Mouse (Mus musculus) kidney, embryonic 16.5 days (tissue): ENCODE results near the gene Kcmf1. TPM values are rescaled to one million over a fixed set of nuclear protein-coding genes. Genes with fewer than 3 reads are reported as not detected.

Source experiments
- ATAC-seq: fragments of 200-750 bp; cut with Nextera tagmentation; 2 replicates; pipeline ENCODE4 v1.8.0; 2017; ENCODE audit warnings: moderate TSS enrichment; ENCODE audit not compliant: low FRiP score, low TSS enrichment
- H3K27ac ChIP-seq: fragments of 300-500 bp; sonication (generic); 2 replicates; pipeline ENCODE4 v1.5.1; 2014; ENCODE audit warnings: low read length
- H3K27me3 ChIP-seq: fragments of 300-500 bp; sonication (generic); 2 replicates; pipeline ENCODE4 v1.6.1; 2014; ENCODE audit warnings: low read length, control low read depth, mixed read lengths; ENCODE audit not compliant: insufficient read depth
- H3K36me3 ChIP-seq: fragments of 300-500 bp; sonication (generic); 2 replicates; pipeline ENCODE4 v1.6.1; 2014; ENCODE audit warnings: low read length, control low read depth, mixed read lengths; ENCODE audit not compliant: insufficient read depth
- H3K4me1 ChIP-seq: fragments of 300-500 bp; sonication (generic); 2 replicates; pipeline ENCODE4 v1.6.1; 2014; ENCODE audit warnings: low read length, control low read depth, mixed read lengths; ENCODE audit not compliant: insufficient read depth
- H3K4me2 ChIP-seq: fragments of 300-500 bp; sonication (generic); replicated peaks from 2 replicates; pipeline ENCODE4 v1.6.1; 2014; ENCODE audit warnings: low read depth, low read length
- H3K4me3 ChIP-seq: fragments of 300-500 bp; sonication (generic); 2 replicates; pipeline ENCODE4 v1.5.1; 2014; ENCODE audit warnings: mild to moderate bottlenecking, low read length
- H3K9ac ChIP-seq: fragments of 300-500 bp; sonication (generic); replicated peaks from 2 replicates; pipeline ENCODE4 v1.6.1; 2014; ENCODE audit warnings: low read length
- H3K9me3 ChIP-seq: fragments of 300-500 bp; sonication (generic); 2 replicates; pipeline ENCODE4 v1.6.1; 2016; ENCODE audit warnings: low read length, control low read depth
- WGBS: fragments of 180-500 bp; shearing (Covaris S2); extraction: QIAGEN DNeasy Blood & Tissue Kit; methylation state at CpG from one replicate; pipeline ENCODE4 v1.1.7; 2014; 5-methylcytosine and 5-hydroxymethylcytosine counted together
- polyA plus RNA-seq: library from polyadenylated mRNA; unstranded; fragments of >200 nt; fragmentation: Nextera tagmentation; extraction: Ambion mirVana; gene quantifications from 2 replicates; pipeline ENCODE4 v1.2.1, GENCODE M21; 2015

The Kcmf1 gene
- polyA plus RNA-seq, 1 experiment from 2014 or later: 28.9 TPM

- 89% methylated on average over 4 of the region's 4 CpGs for WGBS
- H3K4me3 ChIP-seq: no peak overlapping the region
- no peak overlapping the region for H3K27ac ChIP-seq
- no peaks in the 10 kb centered on the region for H3K9me3 ChIP-seq
- no peak overlapping the region for H3K4me2 ChIP-seq
- H3K4me1 ChIP-seq: peaks cover 14% of the 10 kb centered on the region
- no peak for ATAC-seq
- H3K27me3 ChIP-seq: no peaks in the 10 kb centered on the region
- H3K9ac ChIP-seq: no peak overlapping the region
- no peaks in the 10 kb centered on the region for H3K36me3 ChIP-seq
These were observed 30.1 kb upstream of the Kcmf1 start for GRCm38 (mm10) chr6:72929795-72930398.

GRCm38 (mm10) chr6:72926755-72927482 lies 27.1 kb upstream of the Kcmf1 start:
- Histone ChIP-seq H3K36me3 (no peaks in the 10 kb centered on the region), H3K4me1 (peaks cover 14% of the 10 kb centered on the region), H3K9me3 (no peaks in the 10 kb centered on the region), H3K4me2 (peak overlapping the region; percentile 37), H3K27me3 (no peaks in the 10 kb centered on the region), H3K4me3 (no peak overlapping the region), H3K27ac (peak overlapping the region; percentile 70), H3K9ac (no peak overlapping the region)
- WGBS: 17% methylated on average over 9 of the region's 9 CpGs
- peak; percentile 95 for ATAC-seq

- Histone ChIP-seq H3K4me1 (peaks cover 14% of the 10 kb centered on the region), H3K9ac (no peak overlapping the region), H3K4me3 (no peak overlapping the region), H3K9me3 (no peaks in the 10 kb centered on the region), H3K4me2 (no peak overlapping the region), H3K27me3 (no peaks in the 10 kb centered on the region), H3K36me3 (no peaks in the 10 kb centered on the region), H3K27ac (no peak overlapping the region; the same call in 1 of the 2 replicates)
- ATAC-seq: no peak
- WGBS: 65% methylated on average over 4 of the region's 4 CpGs
These were observed 26.3 kb upstream of the Kcmf1 start for GRCm38 (mm10) chr6:72926031-72926430.

GRCm38 (mm10) chr6:72923381-72923780 lies 23.6 kb upstream of the Kcmf1 start:
- no peaks in the 10 kb centered on the region for H3K27me3 ChIP-seq
- no peaks in the 10 kb centered on the region for H3K36me3 ChIP-seq
- no peak overlapping the region for H3K4me2 ChIP-seq
- ATAC-seq: no peak
- peaks cover 14% of the 10 kb centered on the region for H3K4me1 ChIP-seq
- WGBS: 88% methylated on average over 8 of the region's 8 CpGs
- H3K9me3 ChIP-seq: no peaks in the 10 kb centered on the region
- no peak overlapping the region for H3K4me3 ChIP-seq
- no peak overlapping the region for H3K27ac ChIP-seq
- no peak overlapping the region for H3K9ac ChIP-seq

- 91% methylated on average over 3 of the region's 3 CpGs for WGBS
- no peak for ATAC-seq
- no peaks in the 10 kb centered on the region for H3K27me3 ChIP-seq
These were observed 21.3 kb upstream of the Kcmf1 start for GRCm38 (mm10) chr6:72921081-72921480.

GRCm38 (mm10) chr6:72918510-72919033 lies 18.8 kb upstream of the Kcmf1 start:
- H3K36me3 ChIP-seq: no peaks in the 10 kb centered on the region
- no peak overlapping the region for H3K4me3 ChIP-seq
- H3K9ac ChIP-seq: no peak overlapping the region
- no peak overlapping the region for H3K27ac ChIP-seq
- no peak for ATAC-seq
- H3K27me3 ChIP-seq: no peaks in the 10 kb centered on the region
- no peaks in the 10 kb centered on the region for H3K4me1 ChIP-seq
- no peaks in the 10 kb centered on the region for H3K9me3 ChIP-seq
- 60% methylated on average over 9 of the region's 9 CpGs for WGBS
- H3K4me2 ChIP-seq: no peak overlapping the region

More at GRCm38 (mm10) chr6:72921081-72921480, 21.3 kb upstream of the Kcmf1 start:
- Histone ChIP-seq H3K9ac (no peak overlapping the region), H3K4me1 (0 out of 2 replicates have a peak, but pooled peaks cover under 1% of the 10 kb centered on the region), H3K27ac (no peak overlapping the region), H3K4me3 (no peak overlapping the region), H3K4me2 (no peak overlapping the region), H3K9me3 (no peaks in the 10 kb centered on the region), H3K36me3 (no peaks in the 10 kb centered on the region)

GRCm38 (mm10) chr6:72916330-72916729 lies 16.6 kb upstream of the Kcmf1 start:
- WGBS: 59% methylated on average over 7 of the region's 7 CpGs
- ATAC-seq: no peak

GRCm38 (mm10) chr6:72914087-72914749 lies 14.4 kb upstream of the Kcmf1 start:
- no peaks in the 10 kb centered on the region for H3K27me3 ChIP-seq
- no peak overlapping the region for H3K9ac ChIP-seq
- no peak overlapping the region for H3K4me3 ChIP-seq
- H3K36me3 ChIP-seq: no peaks in the 10 kb centered on the region
- peaks cover 6% of the 10 kb centered on the region; the same call in 1 of the 2 replicates for H3K9me3 ChIP-seq
- 83% methylated on average over 6 of the region's 6 CpGs for WGBS
- no peak overlapping the region for H3K27ac ChIP-seq
- H3K4me1 ChIP-seq: no peaks in the 10 kb centered on the region
- no peak for ATAC-seq
- H3K4me2 ChIP-seq: no peak overlapping the region

More at GRCm38 (mm10) chr6:72916330-72916729, 16.6 kb upstream of the Kcmf1 start:
- Histone ChIP-seq H3K27ac (no peak overlapping the region), H3K27me3 (no peaks in the 10 kb centered on the region), H3K4me3 (no peak overlapping the region), H3K9ac (no peak overlapping the region), H3K36me3 (no peaks in the 10 kb centered on the region), H3K4me1 (no peaks in the 10 kb centered on the region), H3K4me2 (no peak overlapping the region), H3K9me3 (peaks cover 1% of the 10 kb centered on the region; the same call in 1 of the 2 replicates)

- 65% methylated on average over 4 of the region's 4 CpGs for WGBS
- H3K9me3 ChIP-seq: peaks cover 6% of the 10 kb centered on the region; the same call in 1 of the 2 replicates
- no peak overlapping the region for H3K27ac ChIP-seq
- no peak overlapping the region for H3K4me2 ChIP-seq
- ATAC-seq: no peak
- no peaks in the 10 kb centered on the region for H3K27me3 ChIP-seq
- no peaks in the 10 kb centered on the region for H3K4me1 ChIP-seq
- no peak overlapping the region for H3K4me3 ChIP-seq
- no peak overlapping the region for H3K9ac ChIP-seq
- no peaks in the 10 kb centered on the region for H3K36me3 ChIP-seq
These were observed 11.5 kb upstream of the Kcmf1 start for GRCm38 (mm10) chr6:72911261-72911660.
